Mouse (Mus musculus): ENCODE data around the gene Pram1. TPM values are rescaled to one million over a fixed set of nuclear protein-coding genes. Genes with fewer than 3 reads are reported as not detected.

Pram1 gene
- polyA plus RNA-seq, 1 experiment = not detected

DNA sequence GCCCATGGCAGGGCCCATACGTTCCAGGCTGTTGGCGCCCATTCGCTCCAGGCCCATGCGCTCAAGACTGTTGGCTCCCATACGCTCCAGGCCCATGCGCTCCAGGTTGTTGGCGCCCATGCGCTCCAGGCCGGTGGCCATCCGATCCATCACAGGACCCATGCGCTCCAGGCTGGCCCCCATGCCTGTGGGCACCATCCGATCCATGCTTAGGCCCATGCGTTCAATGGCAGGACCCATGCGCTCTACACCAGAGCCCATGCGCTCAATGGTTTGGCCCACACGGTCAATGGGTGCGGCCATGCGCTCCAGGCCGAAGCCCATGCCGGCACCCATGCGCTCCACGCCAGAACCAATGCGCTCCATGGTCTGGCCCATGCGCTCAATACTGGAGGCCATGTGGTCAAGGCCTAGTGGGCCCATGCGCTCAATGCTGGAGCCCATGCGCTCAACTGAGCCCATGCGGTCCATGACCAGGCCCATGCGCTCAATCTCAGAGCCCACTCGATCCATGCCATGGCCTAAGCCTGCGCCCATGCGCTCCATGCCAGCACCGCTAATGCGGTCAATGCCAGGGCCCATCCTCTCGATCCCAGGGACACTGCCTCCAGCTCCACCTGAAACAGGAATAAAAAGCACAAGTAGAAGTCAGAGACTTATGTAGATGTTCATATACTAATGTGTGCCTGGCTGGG, 12.1 kb downstream of the Pram1 start:
- 98% methylated on average over 34 of the region's 34 CpGs for WGBS
- no peaks in the 10 kb centered on the region for H3K4me1 ChIP-seq (ENCODE audit: control insufficient read depth, insufficient read depth, low read length)
- no peak for TF ChIP-seq POLR2A (IDR thresholded peaks at IDR 0.05; ENCODE audit: borderline replicate concordance, extremely low read depth, low read depth, low read length)
- no peak for TF ChIP-seq CTCF (IDR thresholded peaks at IDR 0.05; ENCODE audit: insufficient read depth, low read length)
- no peak overlapping the region for H3K4me3 ChIP-seq (replicated peaks; ENCODE audit: extremely low read depth, low read depth, low read length)
- no peak for DNase-seq

DNA sequence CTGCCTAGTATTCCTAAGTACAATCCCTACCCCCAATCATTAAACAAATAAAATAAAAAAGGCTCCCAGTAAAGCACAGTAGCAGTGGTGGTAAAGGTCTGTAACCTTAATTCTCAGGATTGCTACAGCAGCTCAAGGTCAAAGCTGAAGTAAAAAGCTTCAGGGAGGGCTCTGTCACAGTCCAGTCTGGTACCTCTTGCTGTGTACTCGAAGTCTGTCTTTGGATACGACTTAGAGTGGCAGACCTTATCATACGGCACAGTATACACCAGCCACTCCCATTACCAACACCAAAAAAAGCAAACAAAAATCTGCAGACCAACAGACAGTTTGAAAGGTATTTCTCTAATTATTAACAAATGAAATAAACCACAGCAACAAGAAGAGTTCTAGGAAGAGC, 29.0 kb downstream of the Pram1 start:
- Histone ChIP-seq H3K4me3 (replicated peaks; ENCODE audit: extremely low read depth, low read depth, low read length) (no peak overlapping the region), H3K4me1 (ENCODE audit: control insufficient read depth, insufficient read depth, low read length) (peaks cover 8% of the 10 kb centered on the region)
- DNase-seq = no peak
- 65% methylated on average over 3 of the region's 3 CpGs for WGBS
- TF ChIP-seq POLR2A (IDR thresholded peaks at IDR 0.05; ENCODE audit: borderline replicate concordance, extremely low read depth, low read depth, low read length) = no peak
- TF ChIP-seq CTCF (IDR thresholded peaks at IDR 0.05; ENCODE audit: insufficient read depth, low read length) = no peak

GRCm38 (mm10) chr17:33669681-33670080, 31.8 kb downstream of the Pram1 start:
- DNase-seq = no peak
- no peak for TF ChIP-seq POLR2A (IDR thresholded peaks at IDR 0.05; ENCODE audit: borderline replicate concordance, extremely low read depth, low read depth, low read length)
- TF ChIP-seq CTCF (IDR thresholded peaks at IDR 0.05; ENCODE audit: insufficient read depth, low read length) = no peak
- WGBS = 77% methylated on average over 3 of the region's 3 CpGs
- H3K4me3 ChIP-seq (replicated peaks; ENCODE audit: extremely low read depth, low read depth, low read length) = no peak overlapping the region
- H3K4me1 ChIP-seq (ENCODE audit: control insufficient read depth, insufficient read depth, low read length) = peaks cover 10% of the 10 kb centered on the region

DNA sequence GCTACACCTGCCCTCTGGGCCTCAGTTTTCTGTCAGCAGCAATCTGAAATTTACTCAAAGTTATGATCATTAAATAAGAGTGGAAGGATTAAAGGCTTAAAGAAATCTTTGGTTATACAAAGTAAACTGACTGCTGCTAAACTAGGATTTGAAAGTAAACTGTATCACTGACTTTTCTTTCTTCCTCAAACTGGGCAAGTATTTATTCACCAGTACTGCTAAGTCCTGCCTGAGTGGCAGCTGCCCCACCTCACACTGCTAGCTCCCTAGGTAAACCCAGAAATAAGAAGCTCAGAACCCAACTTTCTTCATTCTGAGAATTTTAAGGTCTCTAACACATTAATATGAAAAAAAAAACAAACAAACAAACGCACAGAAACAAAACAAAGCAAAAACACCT, 36.0 kb downstream of the Pram1 start:
- Histone ChIP-seq H3K4me3 (replicated peaks; ENCODE audit: extremely low read depth, low read depth, low read length) (no peak overlapping the region), H3K4me1 (ENCODE audit: control insufficient read depth, insufficient read depth, low read length) (peaks cover 21% of the 10 kb centered on the region)
- WGBS = 72% methylated on average over 1 of the region's 1 CpGs
- no peak for DNase-seq
- no peak for TF ChIP-seq CTCF (IDR thresholded peaks at IDR 0.05; ENCODE audit: insufficient read depth, low read length)

DNA sequence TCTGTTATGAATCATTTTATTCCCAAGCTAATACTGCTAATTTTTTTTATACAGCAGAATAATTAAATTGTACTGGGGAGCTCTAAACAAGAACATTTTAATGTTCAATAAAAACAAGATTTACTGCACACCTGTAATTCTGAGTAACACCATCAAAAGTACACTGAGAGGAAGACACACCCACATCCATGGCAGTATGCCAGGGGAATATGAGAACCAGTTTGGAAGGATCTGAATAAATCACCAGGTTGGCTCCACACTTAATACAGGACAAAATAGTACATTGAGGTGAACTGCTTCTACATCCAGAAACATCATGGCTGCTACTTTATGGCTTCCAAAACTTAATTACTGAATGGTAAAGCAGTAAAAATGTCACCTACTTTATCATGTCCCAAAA, 37.6 kb downstream of the Pram1 start:
- Histone ChIP-seq H3K4me1 (ENCODE audit: control insufficient read depth, insufficient read depth, low read length) (peaks cover 21% of the 10 kb centered on the region), H3K4me3 (replicated peaks; ENCODE audit: extremely low read depth, low read depth, low read length) (no peak overlapping the region)
- DNase-seq = no peak
- TF ChIP-seq CTCF (IDR thresholded peaks at IDR 0.05; ENCODE audit: insufficient read depth, low read length) (no peak), POLR2A (IDR thresholded peaks at IDR 0.05; ENCODE audit: borderline replicate concordance, extremely low read depth, low read depth, low read length) (no peak)

- DNase-seq = no peak
- peaks cover 19% of the 10 kb centered on the region for H3K4me1 ChIP-seq (ENCODE audit: control insufficient read depth, insufficient read depth, low read length)
Measured at GRCm38 (mm10) chr17:33676086-33676485, 38.2 kb downstream of the Pram1 start.

GRCm38 (mm10) chr17:33678771-33679170, 40.9 kb downstream of the Pram1 start:
- no peak for TF ChIP-seq POLR2A (IDR thresholded peaks at IDR 0.05; ENCODE audit: borderline replicate concordance, extremely low read depth, low read depth, low read length)
- no peak for TF ChIP-seq CTCF (IDR thresholded peaks at IDR 0.05; ENCODE audit: insufficient read depth, low read length)

More at GRCm38 (mm10) chr17:33676086-33676485, 38.2 kb downstream of the Pram1 start:
- no peak overlapping the region for H3K4me3 ChIP-seq (replicated peaks; ENCODE audit: extremely low read depth, low read depth, low read length)
- WGBS = 86% methylated on average over 2 of the region's 2 CpGs
- TF ChIP-seq POLR2A (IDR thresholded peaks at IDR 0.05; ENCODE audit: borderline replicate concordance, extremely low read depth, low read depth, low read length) (no peak), CTCF (IDR thresholded peaks at IDR 0.05; ENCODE audit: insufficient read depth, low read length) (no peak)

DNA sequence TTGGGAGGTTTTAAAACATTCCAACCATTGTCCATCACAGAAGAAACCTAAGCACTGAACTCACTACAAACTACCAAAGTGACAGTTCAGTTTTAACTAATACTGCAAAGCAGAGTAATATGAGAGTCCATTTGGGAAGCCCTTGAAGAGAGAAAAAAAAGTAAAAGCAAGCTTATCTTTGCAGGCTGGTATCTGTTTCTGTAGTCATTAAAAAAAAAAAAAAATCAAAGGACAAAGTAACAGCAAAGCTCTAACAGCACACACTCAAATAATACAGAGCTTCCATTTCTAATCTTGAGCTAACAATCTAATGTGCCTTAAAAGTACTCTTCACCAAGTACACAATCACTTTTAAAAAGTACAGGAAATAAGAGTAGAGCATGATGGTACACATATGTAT, 43.9 kb downstream of the Pram1 start:
- H3K4me3 ChIP-seq (replicated peaks; ENCODE audit: extremely low read depth, low read depth, low read length) = no peak overlapping the region
- TF ChIP-seq POLR2A (IDR thresholded peaks at IDR 0.05; ENCODE audit: borderline replicate concordance, extremely low read depth, low read depth, low read length) (no peak), CTCF (IDR thresholded peaks at IDR 0.05; ENCODE audit: insufficient read depth, low read length) (no peak)

More at GRCm38 (mm10) chr17:33678771-33679170, 40.9 kb downstream of the Pram1 start:
- peaks cover 29% of the 10 kb centered on the region for H3K4me1 ChIP-seq (ENCODE audit: control insufficient read depth, insufficient read depth, low read length)
- no peak for DNase-seq
- no peak overlapping the region for H3K4me3 ChIP-seq (replicated peaks; ENCODE audit: extremely low read depth, low read depth, low read length)

GRCm38 (mm10) chr17:33684671-33685231, 46.9 kb downstream of the Pram1 start:
- under 1% methylated on average over 44 of the region's 44 CpGs for WGBS
- H3K4me3 ChIP-seq (replicated peaks; ENCODE audit: extremely low read depth, low read depth, low read length) = peak overlapping the region; percentile 97
- TF ChIP-seq POLR2A (IDR thresholded peaks at IDR 0.05; ENCODE audit: borderline replicate concordance, extremely low read depth, low read depth, low read length) (no peak), CTCF (IDR thresholded peaks at IDR 0.05; ENCODE audit: insufficient read depth, low read length) (no peak)
- peaks cover 22% of the 10 kb centered on the region for H3K4me1 ChIP-seq (ENCODE audit: control insufficient read depth, insufficient read depth, low read length)
- peak; percentile 69 for DNase-seq

More for the DNA sequence above, 43.9 kb downstream of the Pram1 start:
- DNase-seq = no peak
- peaks cover 31% of the 10 kb centered on the region for H3K4me1 ChIP-seq (ENCODE audit: control insufficient read depth, insufficient read depth, low read length)

DNA sequence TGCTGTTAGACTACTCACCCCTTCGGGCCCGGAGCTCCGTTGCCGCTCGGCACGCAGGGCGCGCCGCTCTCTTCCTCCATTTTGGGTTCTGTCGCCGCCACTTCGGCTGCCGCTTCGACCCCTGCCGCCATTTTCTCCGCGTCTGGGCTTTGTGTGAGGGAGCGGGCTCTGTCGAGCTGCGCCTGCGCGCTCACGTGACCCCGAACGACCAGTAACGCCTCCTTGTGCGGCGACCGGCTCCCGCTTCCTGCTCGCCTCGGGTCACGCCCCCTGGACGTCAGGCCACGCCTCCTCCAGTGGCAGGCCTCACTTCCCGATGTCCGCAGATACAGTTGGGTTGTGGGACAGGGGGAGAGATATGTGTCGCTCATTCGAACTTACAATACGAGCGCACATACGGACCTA, 47.4 kb downstream of the Pram1 start:
- peak; percentile 97 for DNase-seq
- under 1% methylated on average over 42 of the region's 42 CpGs for whole genome bisulfite sequencing
- H3K4me3 ChIP-seq (replicated peaks; ENCODE audit: extremely low read depth, low read depth, low read length) = peak overlapping the region; percentile 97
- peak; percentile 96 for TF ChIP-seq POLR2A (IDR thresholded peaks at IDR 0.05; ENCODE audit: borderline replicate concordance, extremely low read depth, low read depth, low read length)
- no peak for TF ChIP-seq CTCF (IDR thresholded peaks at IDR 0.05; ENCODE audit: insufficient read depth, low read length)
- peaks cover 22% of the 10 kb centered on the region for H3K4me1 ChIP-seq (ENCODE audit: control insufficient read depth, insufficient read depth, low read length)
